Mouse (Mus musculus) layer of hippocampus, postnatal 25 days (tissue): Measurements from ENCODE around the gene Abcg4. TPM values are rescaled to one million over a fixed set of nuclear protein-coding genes. Genes with fewer than 3 reads are reported as not detected.
"Not testable (repeated sequence)": the region's sequence is repeated elsewhere in the genome, so short reads cannot be mapped to it uniquely, and the experiment has no call there.

ENCODE experiments used
- DNase-seq, 2 experiments: peaks; one replicate each; pipeline ENCODE4 v3.0.0; 2022; ENCODE audit warnings: mixed read lengths in 2 of 2, low spot score in 1 of 2; ENCODE audit errors: extremely low spot score in 1 of 2
- total RNA-seq, 2 experiments: library from RNA; stranded (reverse); gene quantifications; 2 replicates each; pipeline ENCODE4 v1.2.3; 2021

Gene Abcg4
- total RNA-seq, 2 experiments from 2014 or later = 65.0 to 79.6 TPM

GRCm38 (mm10) chr9:44319887-44320798, 31.7 kb upstream of the Abcg4 start, which contains the start of gene C2cd2l:
C2cd2l (minus strand) TSS chr9:44320285.
- peak; percentile 72 to 80 for DNase-seq

- no peak for DNase-seq
Observed at GRCm38 (mm10) chr9:44319105-44319886, 30.9 kb upstream of the Abcg4 start.

GRCm38 (mm10) chr9:44318826-44319095, 30.3 kb upstream of the Abcg4 start:
- no peak for DNase-seq

GRCm38 (mm10) chr9:44318076-44318825, 29.8 kb upstream of the Abcg4 start:
- DNase-seq = no peak

- DNase-seq = no peak
Observed at GRCm38 (mm10) chr9:44317452-44317851, 29.0 kb upstream of the Abcg4 start.

- DNase-seq = no peak
Observed at GRCm38 (mm10) chr9:44314910-44315309, 26.5 kb upstream of the Abcg4 start.

GRCm38 (mm10) chr9:44314257-44314547, 25.8 kb upstream of the Abcg4 start:
- DNase-seq = no peak

- DNase-seq = peak; percentile 63 to 78
Observed at GRCm38 (mm10) chr9:44313476-44314256, 25.3 kb upstream of the Abcg4 start.

GRCm38 (mm10) chr9:44311136-44312134, 23.0 kb upstream of the Abcg4 start:
- DNase-seq = no peak

GRCm38 (mm10) chr9:44310750-44311135, 22.3 kb upstream of the Abcg4 start:
- DNase-seq = no peak

GRCm38 (mm10) chr9:44309756-44310155, 21.3 kb upstream of the Abcg4 start:
- DNase-seq = no peak

- DNase-seq = no peak
Observed at GRCm38 (mm10) chr9:44307248-44307647, 18.8 kb upstream of the Abcg4 start.

GRCm38 (mm10) chr9:44306532-44306931, 18.1 kb upstream of the Abcg4 start:
- DNase-seq = no peak

- peak; percentile 89 to 90 for DNase-seq
Observed at GRCm38 (mm10) chr9:44305466-44306079, 17.2 kb upstream of the Abcg4 start, which contains the start of gene Hinfp. Hinfp (minus strand) TSS chr9:44305671.

GRCm38 (mm10) chr9:44300001-44300400, 11.6 kb upstream of the Abcg4 start:
- DNase-seq = not testable (repeated sequence)

GRCm38 (mm10) chr9:44292490-44292889, 4.1 kb upstream of the Abcg4 start:
- DNase-seq = no peak

- DNase-seq = no peak
Observed at GRCm38 (mm10) chr9:44288959-44289291, 510 bp upstream of the Abcg4 start.

GRCm38 (mm10) chr9:44287401-44288075, 877 bp downstream of the Abcg4 start:
- DNase-seq = peak in 1 of 2 experiments; percentile 35
